Mouse (Mus musculus): Measurements from ENCODE around the gene Lamc1.

DNA sequence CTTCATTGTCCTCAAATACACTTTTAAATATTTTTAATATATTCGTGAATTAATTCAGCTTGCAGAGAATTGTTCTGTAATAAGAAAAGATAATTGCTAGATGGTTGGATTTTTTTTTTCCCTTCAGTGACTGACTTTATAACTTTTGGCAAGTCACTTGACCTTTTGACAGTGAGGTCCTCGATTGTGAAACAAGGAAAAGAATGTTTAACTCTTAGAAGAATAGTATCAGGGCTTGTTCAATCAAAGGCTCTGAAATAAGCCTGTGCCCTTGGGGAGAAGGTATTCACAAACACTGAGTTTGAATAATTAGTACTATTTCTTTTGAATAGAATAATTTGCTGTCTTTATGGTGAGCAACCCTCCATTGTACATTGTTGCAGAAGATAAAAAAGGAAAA, 21.9 kb upstream of the Lamc1 start:
- TF ChIP-seq CTCF (IDR thresholded peaks at IDR 0.05; ENCODE audit: low read depth, low read length) = no peak
- TF ChIP-seq POLR2A (IDR thresholded peaks at IDR 0.05; ENCODE audit: extremely low read depth, insufficient read depth, low read length) = no peak
